Mouse (Mus musculus): ENCODE results near the gene Sdhc. TPM values are rescaled to one million over a fixed set of nuclear protein-coding genes. Genes with fewer than 3 reads are reported as not detected.

Sdhc gene
- polyA plus RNA-seq (2015; fragmentation: Nextera tagmentation; extraction: Ambion mirVana) = 198 and 253 TPM in 2 replicates

GRCm38 (mm10) chr1:171149974-171150760 lies at the start of gene Sdhc, which contains the start of gene Mpz:
Sdhc (minus strand) TSS chr1:171150603.
Mpz (plus strand) TSS chr1:171150711.

GRCm38 (mm10) chr1:171195887-171196397 lies 45.5 kb upstream of the Sdhc start, which contains the start of gene Pcp4l1:
Pcp4l1 (minus strand) TSS chr1:171196268.

DNA sequence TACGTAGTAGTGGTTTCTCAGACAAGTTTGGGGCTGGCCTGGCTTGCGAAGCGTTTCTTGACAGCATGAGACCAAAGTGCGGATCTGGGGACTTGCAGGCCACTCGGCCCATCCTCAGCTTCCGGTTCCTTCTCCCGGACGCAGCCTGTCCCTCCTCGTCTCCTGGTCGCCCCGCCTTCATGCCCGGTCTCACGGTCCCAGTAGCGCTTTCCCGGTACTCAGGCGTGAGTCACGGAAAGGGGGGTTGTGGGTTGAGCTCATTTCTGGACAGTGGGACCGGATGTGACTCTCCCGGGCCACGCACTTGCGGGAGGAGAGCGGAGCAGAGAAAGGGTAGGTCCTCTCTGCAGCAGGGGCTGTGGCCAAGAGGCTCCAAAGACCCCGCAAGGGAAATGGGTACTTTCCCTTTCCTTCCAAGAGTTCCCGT lies 36.5 kb downstream of the Sdhc start, which contains the start of gene Cfap126:
Gene Cfap126, plus strand, starts transcription at position 46 of the 427 bp plus-strand sequence.

Small RNA genes within 50 kb of the gene (microRNA-seq; reads per million reads assigned to microRNA genes)
- not detected for gene Gm27844 (ENCODE audit: borderline replicate concordance, insufficient number of aligned reads)

Other genes with a start within 250 kb of the Sdhc start
- gene Fcrlb, start 237.7 kb downstream of the Sdhc start, polyA plus RNA-seq (2015; fragmentation: Nextera tagmentation; extraction: Ambion mirVana) = 0.35 TPM in 1 of 2 replicates, not detected in the other
- gene Fcrla, start 223.0 kb downstream of the Sdhc start, polyA plus RNA-seq (2015; fragmentation: Nextera tagmentation; extraction: Ambion mirVana) = 0.25 and 0.68 TPM in 2 replicates
- gene Fcgr2b, start 174.1 kb downstream of the Sdhc start, polyA plus RNA-seq (2015; fragmentation: Nextera tagmentation; extraction: Ambion mirVana) = 12.9 and 15.4 TPM in 2 replicates
- 5.6 and 6.3 TPM in 2 replicates for gene Fcgr4, start 131.7 kb downstream of the Sdhc start, polyA plus RNA-seq (2015; fragmentation: Nextera tagmentation; extraction: Ambion mirVana)
- gene Fcgr3, start 85.7 kb downstream of the Sdhc start, polyA plus RNA-seq (2015; fragmentation: Nextera tagmentation; extraction: Ambion mirVana) = 42.6 and 55.1 TPM in 2 replicates
- gene Cfap126, start 36.7 kb downstream of the Sdhc start, polyA plus RNA-seq (2015; fragmentation: Nextera tagmentation; extraction: Ambion mirVana) = 4.1 and 7.5 TPM in 2 replicates
- 9.0 and 16.4 TPM in 2 replicates for gene Mpz, start 108 bp upstream of the Sdhc start, polyA plus RNA-seq (2015; fragmentation: Nextera tagmentation; extraction: Ambion mirVana)
- gene Pcp4l1, start 45.7 kb upstream of the Sdhc start, polyA plus RNA-seq (2015; fragmentation: Nextera tagmentation; extraction: Ambion mirVana) = 6.8 and 12.3 TPM in 2 replicates
- gene Nr1i3, start 63.4 kb upstream of the Sdhc start, polyA plus RNA-seq (2015; fragmentation: Nextera tagmentation; extraction: Ambion mirVana) = 1.7 and 2.5 TPM in 2 replicates
- gene Tomm40l, start 71.9 kb upstream of the Sdhc start, polyA plus RNA-seq (2015; fragmentation: Nextera tagmentation; extraction: Ambion mirVana) = 24.7 and 27.6 TPM in 2 replicates
- 476 and 741 TPM in 2 replicates for gene Apoa2, start 74.5 kb upstream of the Sdhc start, polyA plus RNA-seq (2015; fragmentation: Nextera tagmentation; extraction: Ambion mirVana)
- 91.3 and 98.9 TPM in 2 replicates for gene Fcer1g, start 83.8 kb upstream of the Sdhc start, polyA plus RNA-seq (2015; fragmentation: Nextera tagmentation; extraction: Ambion mirVana)
- gene Adamts4, start 99.8 kb upstream of the Sdhc start, polyA plus RNA-seq (2015; fragmentation: Nextera tagmentation; extraction: Ambion mirVana) = 2.1 and 2.6 TPM in 2 replicates
- gene Ndufs2, start 100.8 kb upstream of the Sdhc start, polyA plus RNA-seq (2015; fragmentation: Nextera tagmentation; extraction: Ambion mirVana) = 307 and 430 TPM in 2 replicates
- gene B4galt3, start 119.7 kb upstream of the Sdhc start, polyA plus RNA-seq (2015; fragmentation: Nextera tagmentation; extraction: Ambion mirVana) = 25.8 and 38.1 TPM in 2 replicates
- 19.7 and 42.8 TPM in 2 replicates for gene Ppox, start 130.6 kb upstream of the Sdhc start, polyA plus RNA-seq (2015; fragmentation: Nextera tagmentation; extraction: Ambion mirVana)
- 27.7 and 43.9 TPM in 2 replicates for gene Usp21, start 137.4 kb upstream of the Sdhc start, polyA plus RNA-seq (2015; fragmentation: Nextera tagmentation; extraction: Ambion mirVana)
- 136 and 154 TPM in 2 replicates for gene Ufc1, start 144.4 kb upstream of the Sdhc start, polyA plus RNA-seq (2015; fragmentation: Nextera tagmentation; extraction: Ambion mirVana)
- 25.9 and 36.8 TPM in 2 replicates for gene Dedd, start 178.5 kb upstream of the Sdhc start, polyA plus RNA-seq (2015; fragmentation: Nextera tagmentation; extraction: Ambion mirVana)
- gene Nit1, start 195.0 kb upstream of the Sdhc start, polyA plus RNA-seq (2015; fragmentation: Nextera tagmentation; extraction: Ambion mirVana) = 36.4 and 71.2 TPM in 2 replicates
- 71.6 and 101 TPM in 2 replicates for gene Pfdn2, start 195.1 kb upstream of the Sdhc start, polyA plus RNA-seq (2015; fragmentation: Nextera tagmentation; extraction: Ambion mirVana)
- gene Klhdc9, start 210.2 kb upstream of the Sdhc start, polyA plus RNA-seq (2015; fragmentation: Nextera tagmentation; extraction: Ambion mirVana) = 5.3 and 6.9 TPM in 2 replicates
- 0.19 and 0.27 TPM in 2 replicates for gene Nectin4, start 219.5 kb upstream of the Sdhc start, polyA plus RNA-seq (2015; fragmentation: Nextera tagmentation; extraction: Ambion mirVana)
- 2.2 and 2.3 TPM in 2 replicates for gene Arhgap30, start 238.4 kb upstream of the Sdhc start, polyA plus RNA-seq (2015; fragmentation: Nextera tagmentation; extraction: Ambion mirVana)

Data from adrenal gland, postnatal 0 days (tissue).